Mouse (Mus musculus) brain, embryonic 14.5 days (tissue): ENCODE results near the gene Larp4. TPM values are rescaled to one million over a fixed set of nuclear protein-coding genes. Genes with fewer than 3 reads are reported as not detected.

Source experiments
- DNase-seq: peaks from one replicate; pipeline ENCODE4 v3.0.0-alpha.2; 2011; ENCODE audit warnings: low read depth
- CTCF ChIP-seq: fragments of 200-500 bp; IDR thresholded peaks from 2 replicates; pipeline ENCODE4 v1.5.1; 2012; ENCODE audit warnings: inconsistent platforms, mild to moderate bottlenecking, moderate library complexity, borderline replicate concordance; ENCODE audit not compliant: insufficient read depth, insufficient read length; ENCODE audit errors: extremely low read depth
- POLR2A ChIP-seq: fragments of 200-500 bp; IDR thresholded peaks from 2 replicates; pipeline ENCODE4 v1.6.1; 2012; ENCODE audit warnings: mild to moderate bottlenecking, inconsistent platforms, borderline replicate concordance; ENCODE audit not compliant: poor library complexity, insufficient read depth, insufficient read length, severe bottlenecking; ENCODE audit errors: extremely low read depth
- polyA plus RNA-seq: library from polyadenylated mRNA; depleted of rRNA; stranded (reverse); fragments of >200 nt; gene quantifications from 2 replicates; pipeline ENCODE4 v1.2.3, GENCODE M21; 2012; rRNA removed

Gene Larp4
- polyA plus RNA-seq, 1 experiment = 31.1 TPM

DNA sequence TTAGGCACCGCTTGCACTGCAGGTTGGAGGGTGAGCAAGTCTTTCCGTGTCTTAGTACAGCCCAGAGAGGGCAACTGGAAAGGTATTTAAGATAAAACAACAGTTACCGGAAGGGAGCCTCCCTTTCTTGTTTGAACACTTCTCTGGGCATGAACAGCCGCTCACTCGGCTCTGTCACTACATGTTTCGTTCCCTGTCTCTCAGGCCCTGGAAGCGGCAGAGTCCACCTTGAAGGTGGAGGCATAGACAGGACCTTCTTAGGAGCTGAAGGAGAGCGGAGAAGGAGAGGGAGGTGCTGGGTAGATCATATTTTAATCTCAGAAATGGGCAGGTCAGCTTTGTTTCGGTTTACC is 72.2 kb downstream of the Larp4 start:
- TF ChIP-seq POLR2A = no peak
- DNase-seq = no peak

DNA sequence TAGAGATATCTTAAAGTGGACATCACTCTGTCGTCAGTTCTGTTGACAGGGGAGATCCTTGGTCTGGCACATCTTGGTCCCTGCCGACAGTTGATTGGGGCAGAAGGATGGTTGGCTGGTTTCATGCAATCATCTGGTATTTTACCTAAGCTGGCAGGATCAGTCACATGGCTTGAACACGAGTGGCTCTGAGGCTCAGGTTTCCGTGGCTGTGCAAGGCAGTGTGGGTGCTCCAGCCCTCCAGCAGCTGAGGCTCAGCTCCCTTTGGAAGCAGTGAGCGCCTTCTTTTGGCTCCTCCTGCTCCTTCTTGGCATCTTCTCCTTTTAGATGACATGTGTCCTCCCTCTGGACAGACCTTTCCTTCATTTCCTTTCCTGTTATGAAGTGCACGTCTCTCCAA is 75.7 kb downstream of the Larp4 start:
- no peak for DNase-seq
- no peak for TF ChIP-seq CTCF
- no peak for TF ChIP-seq POLR2A

DNA sequence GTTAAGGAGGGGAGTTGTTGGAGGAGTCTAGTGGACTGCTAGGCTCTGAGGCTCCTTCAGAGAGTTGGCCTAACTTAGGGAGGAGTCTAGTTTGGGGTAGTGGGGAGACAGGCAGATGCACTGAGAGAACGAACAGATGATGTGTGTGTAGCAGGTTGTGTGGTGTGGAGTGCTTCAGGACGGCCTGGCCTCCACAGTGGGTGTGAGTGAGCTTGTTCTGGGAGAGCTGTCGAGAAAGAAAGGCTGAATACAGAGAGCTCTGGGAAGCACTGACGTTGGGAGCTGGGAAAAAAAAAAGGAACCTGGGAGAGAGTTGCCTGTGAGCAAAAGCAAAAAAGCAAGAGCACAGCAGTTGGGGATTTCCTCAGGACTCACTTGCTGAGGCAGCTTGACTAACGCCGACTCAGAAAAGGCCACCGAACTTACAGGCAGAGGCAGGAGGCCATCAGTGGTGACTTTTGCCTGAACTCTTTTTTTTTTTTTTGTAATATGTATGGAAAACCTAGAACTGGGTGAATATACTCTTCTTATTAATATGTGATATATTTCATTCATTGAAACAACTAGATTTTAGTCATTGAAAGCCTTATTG is 79.7 kb downstream of the Larp4 start:
- TF ChIP-seq CTCF (no peak), POLR2A (no peak)
- no peak for DNase-seq

DNA sequence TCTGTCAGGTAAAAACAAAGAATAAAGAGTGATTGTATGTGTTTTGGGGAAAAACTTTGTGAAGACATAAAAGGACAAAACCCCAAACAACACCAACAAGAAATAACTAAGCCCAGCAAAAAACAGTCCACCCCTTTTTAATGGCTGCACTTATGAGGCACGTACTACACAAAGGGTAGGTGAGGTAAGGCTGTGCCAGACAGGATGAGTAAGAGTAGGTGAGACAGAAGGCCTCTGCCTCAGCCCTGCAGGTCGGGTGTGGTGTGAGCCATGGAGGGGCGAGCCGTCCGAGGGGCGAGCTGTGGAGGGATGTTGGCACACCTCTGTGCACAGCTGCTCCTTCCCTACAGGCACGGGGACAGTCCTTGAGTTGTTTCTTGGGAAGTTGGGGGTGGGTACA is 81.1 kb downstream of the Larp4 start:
- TF ChIP-seq CTCF (no peak), POLR2A (no peak)
- DNase-seq = no peak

DNA sequence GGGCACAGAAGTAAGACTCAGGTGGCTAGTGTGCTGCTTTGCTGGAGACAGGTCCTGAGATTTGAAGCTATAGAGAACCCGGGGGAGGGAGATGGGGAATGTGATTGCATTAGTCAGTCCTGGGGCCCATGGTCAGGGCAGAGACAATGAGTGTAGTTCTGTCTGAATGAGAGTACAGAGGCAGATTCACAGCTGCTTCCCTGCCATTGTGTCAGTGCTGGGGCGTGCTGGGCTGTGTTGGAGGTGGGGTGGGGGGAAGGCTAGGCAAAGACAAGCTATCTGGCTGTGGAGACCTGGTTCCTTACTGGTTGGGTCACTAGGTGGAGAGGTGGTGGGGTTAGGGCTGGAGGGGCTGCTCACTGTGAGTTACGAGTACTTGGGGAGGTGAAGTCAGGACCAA is 82.9 kb downstream of the Larp4 start:
- DNase-seq = no peak
- no peak for TF ChIP-seq CTCF
- TF ChIP-seq POLR2A = no peak

DNA sequence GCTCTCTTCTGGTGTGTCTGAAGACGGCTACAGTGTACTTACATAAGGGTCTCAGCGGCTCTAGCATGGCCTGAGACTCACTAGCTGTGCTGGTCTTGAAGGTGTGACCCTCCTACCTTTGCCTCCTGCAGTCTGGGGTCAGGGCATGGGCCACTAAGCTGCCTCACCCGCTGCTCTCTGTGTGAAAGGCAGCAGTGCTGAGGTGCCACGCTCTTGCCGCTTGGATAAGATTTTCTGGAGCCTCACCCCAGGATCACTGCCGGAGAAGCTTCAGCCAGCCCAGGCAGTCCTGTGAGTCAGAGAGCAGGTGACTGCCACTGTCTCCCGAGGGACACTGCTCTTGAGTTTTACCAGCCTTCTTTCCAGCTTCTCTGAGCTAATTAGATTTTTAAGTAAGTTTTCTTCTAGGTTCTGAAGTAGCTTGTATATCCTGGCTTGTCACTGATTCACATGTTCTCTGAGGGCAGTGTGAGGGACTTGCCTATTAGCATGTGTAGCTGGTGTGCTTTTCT is 86.6 kb downstream of the Larp4 start:
- no peak for TF ChIP-seq CTCF
- no peak for TF ChIP-seq POLR2A
- DNase-seq = no peak

DNA sequence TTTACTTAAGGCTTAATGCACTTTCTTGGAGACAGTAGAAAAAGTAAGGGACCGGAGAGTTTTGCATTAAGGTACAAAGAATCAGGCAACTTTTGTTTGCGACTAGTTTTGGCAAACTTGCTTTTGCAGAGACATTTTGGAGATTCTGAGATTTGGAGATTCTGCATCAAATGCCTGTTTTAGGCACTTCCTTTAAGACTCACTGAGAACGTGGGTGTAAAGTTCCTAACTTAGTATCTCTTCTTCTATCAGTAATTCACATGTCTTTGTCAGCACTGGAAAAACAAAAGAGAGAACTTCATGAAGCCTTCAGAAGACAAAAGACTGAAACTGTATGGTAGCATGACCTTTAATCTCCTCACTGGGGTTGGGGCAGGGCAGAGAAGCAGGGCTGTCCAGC is 87.8 kb downstream of the Larp4 start:
- no peak for DNase-seq
- TF ChIP-seq CTCF (no peak), POLR2A (no peak)

DNA sequence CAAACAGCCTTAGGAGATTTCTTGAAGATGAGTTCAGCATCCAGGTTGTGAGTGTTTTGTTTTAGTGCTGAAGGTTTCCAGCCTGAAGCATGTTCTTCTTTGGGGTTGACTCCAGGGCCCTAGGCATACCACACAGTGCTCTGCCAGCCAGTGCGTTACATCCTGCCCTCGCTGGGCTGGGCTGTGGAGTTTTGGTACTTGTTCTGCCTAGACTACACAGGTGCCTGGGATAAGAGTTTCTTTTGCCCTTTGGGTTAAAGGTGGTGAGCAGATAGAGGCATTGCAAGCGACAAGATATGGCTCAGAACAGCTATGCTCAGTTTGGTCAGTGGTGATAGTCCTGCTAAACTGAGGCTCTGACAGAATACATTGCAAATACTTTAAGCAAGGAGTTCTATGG is 88.3 kb downstream of the Larp4 start:
- no peak for DNase-seq
- TF ChIP-seq POLR2A (no peak), CTCF (no peak)

DNA sequence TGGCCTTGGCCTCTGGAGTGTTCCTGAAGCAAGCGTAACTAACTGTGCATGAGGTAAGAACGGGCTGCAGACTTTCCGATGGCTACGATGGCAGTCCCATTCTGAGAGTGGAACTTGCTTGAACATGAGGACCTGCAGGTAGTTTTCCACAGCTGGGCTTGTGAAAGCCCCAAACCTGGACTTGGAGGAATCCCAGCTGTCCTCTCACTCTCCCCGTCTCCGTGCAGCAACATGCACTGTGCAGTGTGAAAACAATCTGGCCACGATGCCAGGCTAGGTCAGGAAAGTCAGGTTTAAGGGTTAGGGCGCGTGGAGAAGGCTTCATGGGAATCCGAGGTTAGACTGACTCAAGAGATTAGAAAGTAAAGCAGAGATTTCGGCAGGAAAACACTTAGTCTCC is 89.0 kb downstream of the Larp4 start:
- DNase-seq = no peak
- no peak for TF ChIP-seq POLR2A
- no peak for TF ChIP-seq CTCF

DNA sequence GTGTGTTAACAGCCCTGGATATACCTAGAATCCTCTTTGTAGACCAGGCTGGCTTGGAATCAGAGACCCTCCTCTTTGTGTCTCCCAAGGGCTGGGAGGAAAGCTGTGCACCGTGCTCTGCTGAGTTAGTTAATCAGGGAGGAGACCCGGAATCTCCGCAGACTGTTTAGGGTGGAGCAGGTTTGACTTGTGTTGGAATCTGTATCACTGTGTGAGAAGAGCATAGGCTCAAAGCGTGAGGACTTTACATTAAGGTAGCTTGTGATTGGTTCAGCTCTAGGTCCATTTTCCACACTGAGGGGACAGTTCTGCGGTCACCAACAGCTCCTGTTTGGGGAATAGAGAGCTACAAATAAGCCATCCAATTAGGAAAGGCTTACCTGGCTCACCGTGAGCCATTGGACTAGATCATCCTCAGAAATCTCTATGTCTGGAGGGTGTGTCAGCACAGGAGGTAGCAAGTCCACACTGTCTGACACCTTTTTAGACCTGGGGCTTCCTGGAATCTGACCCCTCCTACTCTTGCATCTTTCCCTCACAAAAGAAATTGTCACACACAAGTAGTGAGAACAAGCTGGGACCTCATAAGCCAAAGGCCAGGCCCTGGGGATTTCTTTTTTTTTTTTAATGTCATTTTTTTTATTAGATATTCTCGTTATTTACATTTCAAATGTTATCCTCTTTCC is 89.9 kb downstream of the Larp4 start:
- no peak for TF ChIP-seq CTCF
- no peak for TF ChIP-seq POLR2A

DNA sequence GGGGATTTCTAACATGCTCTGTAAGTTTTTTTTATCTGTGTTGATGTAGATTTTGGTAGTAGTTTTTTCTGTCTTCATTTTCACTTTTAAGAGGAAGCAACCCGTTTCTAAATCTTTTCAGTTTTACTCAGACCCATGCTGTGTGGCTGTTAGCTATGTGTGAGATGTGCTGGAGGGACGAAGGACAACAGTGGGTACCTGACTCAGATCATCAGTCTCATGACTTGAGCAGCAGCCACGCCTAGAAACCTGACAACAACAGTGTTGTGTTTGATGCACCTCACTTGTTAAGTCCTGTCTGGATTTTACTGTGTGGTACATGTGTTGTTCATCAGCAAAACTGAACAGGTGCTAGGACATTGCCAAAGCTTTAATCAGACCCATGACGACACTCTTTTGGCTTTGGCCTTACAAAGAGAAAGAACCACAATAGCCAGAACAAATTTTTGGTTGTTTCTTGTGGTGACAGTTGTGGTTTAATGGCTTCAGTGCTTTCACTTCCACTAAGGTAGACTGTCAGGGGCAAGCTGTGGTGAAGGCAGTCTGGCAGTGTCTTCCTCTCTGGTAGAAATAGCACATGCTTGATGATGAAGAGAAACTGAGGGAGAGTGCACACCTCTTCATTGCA is 90.8 kb downstream of the Larp4 start:
- no peak for DNase-seq
- no peak for TF ChIP-seq POLR2A
- no peak for TF ChIP-seq CTCF

More for the DNA sequence above, 89.9 kb downstream of the Larp4 start:
- no peak for DNase-seq

DNA sequence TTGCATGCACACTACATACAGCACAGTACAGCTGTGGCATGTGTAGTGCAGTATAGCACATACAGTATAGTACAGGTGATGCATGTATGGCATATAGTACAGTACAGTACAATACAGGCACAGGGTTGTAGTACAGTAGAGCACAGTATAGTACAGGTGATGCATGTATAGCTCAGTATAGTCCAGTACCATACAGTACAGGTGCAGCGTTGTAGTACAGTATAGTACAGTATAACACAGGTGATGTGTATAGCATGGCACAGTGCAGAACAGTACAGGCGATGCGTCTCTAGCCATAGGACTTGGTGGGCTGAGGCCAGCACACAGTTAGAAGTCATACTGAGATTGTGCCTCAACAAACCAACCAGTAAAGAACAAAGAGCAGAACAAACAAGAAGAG is 91.5 kb downstream of the Larp4 start:
- no peak for DNase-seq
- TF ChIP-seq CTCF (no peak), POLR2A (no peak)

DNA sequence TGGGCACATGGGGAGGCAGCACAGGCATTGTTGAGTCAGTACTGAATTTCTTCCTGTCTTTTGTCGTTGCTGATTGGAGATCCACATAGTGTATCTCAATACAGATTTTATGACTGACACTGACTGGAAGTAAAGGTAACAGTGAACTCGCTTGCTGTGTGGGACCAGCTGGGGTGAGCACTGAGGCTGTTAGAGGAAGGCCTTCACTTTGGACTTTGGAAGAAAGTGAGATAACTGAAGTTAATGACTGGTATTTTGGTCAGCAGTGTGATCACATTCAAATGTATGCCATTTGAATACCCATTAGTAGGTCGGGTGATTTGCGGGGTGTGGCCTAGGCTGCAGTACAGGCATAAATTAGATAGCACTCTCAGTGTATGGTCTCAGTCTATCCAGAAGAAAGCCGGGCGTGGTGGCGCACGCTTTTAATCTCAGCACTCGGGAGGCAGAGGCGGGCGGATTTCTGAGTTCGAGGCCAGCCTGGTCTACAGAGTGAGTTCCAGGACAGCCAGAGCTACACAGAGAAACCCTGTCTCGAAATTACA is 93.4 kb downstream of the Larp4 start:
- TF ChIP-seq CTCF (no peak), POLR2A (no peak)
- no peak for DNase-seq

Other genes starting within 250 kb of the Larp4 start
- gene Cox14, start 244.4 kb upstream of the Larp4 start, polyA plus RNA-seq = 149 and 249 TPM in 2 replicates
- 61.1 and 69.4 TPM in 2 replicates for gene Cers5, start 197.2 kb upstream of the Larp4 start, polyA plus RNA-seq
- 21.1 and 22.2 TPM in 2 replicates for gene Lima1, start 94.6 kb upstream of the Larp4 start, polyA plus RNA-seq
- 0.01 and 0.03 TPM in 2 replicates for gene Fam186a, start 3.0 kb upstream of the Larp4 start, polyA plus RNA-seq
- gene Dip2b, start 68.6 kb downstream of the Larp4 start, polyA plus RNA-seq = 25.5 and 33.7 TPM in 2 replicates